19 mouse cellular contexts compared by ENCODE assay signal in the genomic region with DNA sequence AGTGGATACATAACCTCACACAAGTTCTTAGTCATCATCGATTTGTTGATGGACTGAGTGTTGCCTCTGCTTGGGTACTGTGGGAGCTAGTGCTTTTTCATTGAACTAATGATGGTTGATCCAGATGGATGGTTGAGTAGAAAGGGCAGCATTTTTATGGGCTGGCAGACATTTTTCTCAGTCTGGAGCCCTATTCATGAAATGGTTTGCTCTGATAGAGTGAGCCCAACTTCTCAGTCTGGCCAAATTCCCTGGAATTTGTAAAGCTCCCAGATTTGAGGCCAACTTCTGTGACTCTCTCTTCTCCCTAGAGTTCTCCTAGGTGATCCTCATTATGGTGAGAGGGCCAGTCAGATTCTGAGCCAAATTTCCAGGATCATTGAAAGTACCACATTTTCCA.
"Had no signal": no experiment of that assay in that cellular context is flagged by ENCODE, and none has a peak within 500 bp of the region (broad histone marks: within the 10 kb centered on the region; RNA-seq: fewer than 3 reads in every experiment).

No protein-coding gene starts in this region.

- H3K9me3 ChIP-seq: midbrain, embryonic 10.5 days; midbrain, embryonic 12.5 days; neural tube, embryonic 13.5 days; neural tube, embryonic 15.5 days had no signal

- DNase-seq: lung, adult 18-20 months; lung, embryonic 14.5 days; lung, postnatal 10 days; lung, postnatal 4 days; midbrain, embryonic 14.5 days; retina, postnatal 1 day; right cerebral cortex, adult 18-20 months; right cerebral cortex, postnatal 14 days; right cerebral cortex, postnatal 4 days; spleen, adult 18-20 months; thymus, adult 18-20 months; thymus, postnatal 14 days; thymus, postnatal 36 days had no signal

- ATAC-seq: midbrain, embryonic 16.5 days had no signal

- H3K4me2 ChIP-seq: lung, embryonic 14.5 days; midbrain, embryonic 12.5 days; neural tube, embryonic 13.5 days; neural tube, embryonic 15.5 days had no signal

- H3K4me1 ChIP-seq: midbrain, embryonic 10.5 days; midbrain, embryonic 12.5 days; neural tube, embryonic 13.5 days; neural tube, embryonic 15.5 days had no signal

- H3K27me3 ChIP-seq: midbrain, embryonic 12.5 days; neural tube, embryonic 13.5 days; neural tube, embryonic 15.5 days had no signal

- H3K27ac ChIP-seq: midbrain, embryonic 10.5 days; midbrain, embryonic 12.5 days; neural tube, embryonic 13.5 days; neural tube, embryonic 15.5 days had no signal

- H3K36me3 ChIP-seq: midbrain, embryonic 10.5 days; midbrain, embryonic 12.5 days; neural tube, embryonic 13.5 days; neural tube, embryonic 15.5 days had no signal

- H3K9ac ChIP-seq: lung, embryonic 14.5 days; midbrain, embryonic 12.5 days; neural tube, embryonic 13.5 days; neural tube, embryonic 15.5 days had no signal

- H3K4me3 ChIP-seq: midbrain, embryonic 10.5 days; midbrain, embryonic 12.5 days; myocyte; neural tube, embryonic 13.5 days; neural tube, embryonic 15.5 days had no signal
